Mouse (Mus musculus) adrenal gland, adult (tissue): Measurements from ENCODE around the gene Psmd11.

ENCODE experiments used
- DNase-seq, 2 experiments: peaks; one replicate each; pipeline ENCODE4 v3.0.0; 2022 to 2023; ENCODE audit warnings: low spot score in 1 of 2; ENCODE audit not compliant: inconsistent age in 2 of 2

Gene Psmd11

GRCm38 (mm10) chr11:80499550-80499952, 71.1 kb downstream of the Psmd11 start:
- DNase-seq, result peak in 1 of 2 experiments; percentile 68

DNA sequence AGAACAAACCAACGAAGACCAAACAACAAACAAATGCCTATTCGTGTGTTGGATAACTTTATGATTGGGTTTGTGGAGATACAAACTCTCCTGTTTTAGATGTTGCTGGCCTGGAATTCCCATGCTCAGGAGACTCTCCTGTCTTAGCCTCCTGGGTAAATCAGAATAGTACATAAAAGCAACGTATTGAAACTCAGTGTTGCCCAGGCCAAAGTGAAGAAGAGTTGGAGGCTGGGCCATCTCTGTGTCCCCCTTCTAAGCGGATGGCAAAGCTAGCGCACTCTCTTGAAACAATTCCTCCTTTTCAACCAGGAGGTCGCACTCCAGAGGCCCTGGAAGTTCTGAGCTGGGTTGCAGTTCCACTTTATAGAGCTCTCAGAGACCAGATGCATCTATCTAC, 74.9 kb downstream of the Psmd11 start:
- no peak for DNase-seq

DNA sequence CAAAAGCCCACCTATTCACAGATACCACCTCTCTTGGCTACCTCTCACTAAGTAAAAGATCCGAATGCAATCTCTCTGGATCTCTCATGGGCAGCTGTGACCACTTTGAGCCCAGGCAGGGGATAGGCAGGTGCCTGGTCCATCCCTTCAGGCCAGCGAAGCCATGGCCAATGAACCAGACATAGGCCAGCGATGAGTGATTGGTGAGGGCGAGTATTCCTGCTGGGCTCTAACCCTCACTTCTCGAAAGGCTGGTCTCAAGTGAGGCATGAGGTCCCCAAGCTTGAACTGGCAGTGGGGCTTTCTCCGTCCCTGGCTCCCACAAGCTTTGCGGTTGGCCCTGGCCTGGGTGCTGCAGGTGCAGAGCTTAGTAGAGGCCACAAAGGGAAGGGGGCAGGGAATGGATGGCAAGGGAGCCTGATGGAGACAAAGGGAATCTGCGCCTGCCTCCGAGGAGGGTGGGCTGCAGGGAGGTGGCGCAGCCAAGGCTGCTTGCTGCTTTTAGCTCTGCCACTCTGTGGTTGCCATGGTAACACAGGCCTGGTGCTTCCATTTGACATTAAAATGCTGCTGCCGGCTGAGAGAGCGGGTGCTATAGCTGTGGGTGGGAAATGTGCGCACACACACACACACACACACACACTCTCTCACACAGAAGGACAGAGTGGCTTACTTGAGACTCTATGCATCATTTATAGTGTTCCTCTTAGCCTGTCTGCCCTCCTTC, 75.5 kb downstream of the Psmd11 start:
- DNase-seq, result peak in 1 of 2 experiments; percentile 38

GRCm38 (mm10) chr11:80504519-80505385, 76.3 kb downstream of the Psmd11 start:
- DNase-seq, result no peak

DNA sequence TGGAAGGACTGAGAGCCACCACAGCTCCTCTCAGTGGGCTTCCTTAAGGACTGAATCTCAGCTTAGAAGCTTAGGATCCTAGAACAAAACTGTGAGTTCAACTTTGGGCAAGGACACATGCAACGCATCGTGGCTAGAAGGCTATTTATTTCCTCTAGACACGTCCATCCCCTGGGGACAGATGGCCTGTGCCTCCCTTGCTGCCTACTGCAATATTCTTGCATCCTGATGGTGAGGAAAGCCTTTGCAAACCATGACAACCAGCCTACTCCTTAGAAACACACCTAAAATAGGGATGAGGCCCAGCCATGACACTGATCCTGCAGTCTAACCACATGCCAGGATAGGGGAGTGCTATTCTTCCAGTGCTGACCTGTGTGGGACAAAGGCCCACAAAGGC, 77.2 kb downstream of the Psmd11 start:
- DNase-seq, result no peak

DNA sequence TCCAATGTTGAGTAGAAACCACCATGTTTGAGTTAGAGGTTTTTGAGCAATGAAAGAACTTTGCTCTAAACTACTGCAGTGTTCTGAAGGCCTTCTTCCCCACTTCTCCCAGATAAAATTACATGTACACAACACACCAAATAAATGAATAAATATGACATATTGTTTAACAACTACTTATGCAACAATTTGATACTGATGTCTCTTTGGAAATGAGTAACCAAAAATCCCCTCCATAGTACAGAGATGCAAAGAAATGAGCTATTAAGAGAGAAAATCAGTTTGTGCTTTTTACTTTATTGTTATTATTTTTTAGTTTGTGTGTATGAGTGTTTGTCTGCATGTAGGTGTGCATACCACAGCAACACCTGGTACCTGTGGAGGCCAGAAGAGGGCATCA, 78.1 kb downstream of the Psmd11 start:
- DNase-seq, result no peak

- DNase-seq, result no peak
Measured at GRCm38 (mm10) chr11:80507791-80508190, 79.4 kb downstream of the Psmd11 start.

DNA sequence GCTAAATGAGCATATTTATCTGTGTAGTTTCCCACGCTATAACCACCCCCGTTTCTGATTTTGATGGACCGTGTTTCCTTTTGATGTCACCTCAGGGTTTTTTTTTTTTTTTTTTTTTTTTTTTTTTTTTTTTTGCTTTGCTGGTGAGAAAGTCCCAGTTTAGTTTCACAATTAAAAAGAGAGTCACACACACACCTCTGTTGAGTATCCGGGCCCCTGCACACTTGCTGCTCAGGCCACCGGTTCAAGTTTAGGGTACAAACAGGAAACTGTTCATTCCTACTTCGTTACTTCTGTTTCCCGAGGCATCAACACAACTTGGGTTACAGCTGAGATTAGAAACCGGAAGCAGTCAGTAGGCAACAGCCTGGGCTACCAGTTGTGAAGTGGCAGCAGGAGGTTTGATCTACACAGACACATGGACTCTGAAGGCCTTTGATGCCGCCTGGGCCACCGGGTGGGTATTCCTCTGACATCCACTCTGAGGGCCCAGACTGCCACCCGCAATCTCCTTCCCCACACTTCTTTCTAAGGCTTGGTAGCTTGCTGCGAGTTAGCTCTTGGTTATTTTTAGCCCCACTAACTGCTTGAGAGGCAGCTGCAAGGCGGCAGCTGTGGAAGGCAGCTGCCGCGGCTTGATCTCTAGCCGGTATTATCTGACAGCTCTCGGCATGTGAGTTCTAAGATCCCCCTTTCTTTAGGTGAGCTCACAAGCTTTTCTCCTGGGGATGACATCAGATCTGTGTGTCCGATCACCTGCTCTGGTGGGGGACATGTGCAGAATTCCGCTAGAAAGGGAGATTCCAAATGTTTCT, 80.2 kb downstream of the Psmd11 start:
- DNase-seq, result no peak

GRCm38 (mm10) chr11:80509176-80509506, 80.7 kb downstream of the Psmd11 start:
- DNase-seq, result no peak

- DNase-seq, result no peak
Measured at GRCm38 (mm10) chr11:80510124-80510523, 81.7 kb downstream of the Psmd11 start.

DNA sequence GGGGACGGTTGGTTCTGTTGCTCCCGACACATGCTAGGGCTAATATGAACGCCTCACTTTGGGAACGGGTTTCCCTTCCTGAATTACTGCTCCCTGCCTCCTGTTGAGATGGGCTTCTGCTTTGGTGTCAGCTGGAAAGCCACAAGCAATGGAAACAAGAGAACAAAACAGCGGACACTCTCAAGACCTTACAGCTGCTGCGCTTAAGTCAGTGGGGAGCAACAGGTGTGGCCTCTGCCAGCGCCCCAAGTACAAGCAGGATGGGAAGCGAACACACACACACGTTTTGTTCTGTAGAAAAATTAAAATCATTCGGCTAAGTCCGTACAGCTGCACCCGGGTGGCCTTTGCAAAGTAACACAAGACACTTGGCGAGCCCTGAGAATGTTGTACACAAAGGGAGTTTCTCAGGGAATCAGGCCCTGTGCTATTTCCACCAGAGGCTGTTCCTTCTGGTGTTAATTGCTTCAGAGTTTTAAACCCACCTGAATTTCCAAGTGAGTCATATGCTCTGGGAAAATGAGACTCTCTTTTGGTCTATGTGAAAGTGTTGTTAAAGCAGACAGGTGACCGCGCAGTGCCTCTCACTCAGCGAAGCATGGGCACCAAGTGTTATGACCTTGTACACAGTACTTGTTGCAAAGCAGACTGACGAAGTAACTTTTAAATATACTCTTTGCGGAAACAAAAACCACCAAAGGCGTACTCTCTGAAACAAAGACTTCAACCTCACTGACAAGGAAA, 84.1 kb downstream of the Psmd11 start:
- no peak for DNase-seq

DNA sequence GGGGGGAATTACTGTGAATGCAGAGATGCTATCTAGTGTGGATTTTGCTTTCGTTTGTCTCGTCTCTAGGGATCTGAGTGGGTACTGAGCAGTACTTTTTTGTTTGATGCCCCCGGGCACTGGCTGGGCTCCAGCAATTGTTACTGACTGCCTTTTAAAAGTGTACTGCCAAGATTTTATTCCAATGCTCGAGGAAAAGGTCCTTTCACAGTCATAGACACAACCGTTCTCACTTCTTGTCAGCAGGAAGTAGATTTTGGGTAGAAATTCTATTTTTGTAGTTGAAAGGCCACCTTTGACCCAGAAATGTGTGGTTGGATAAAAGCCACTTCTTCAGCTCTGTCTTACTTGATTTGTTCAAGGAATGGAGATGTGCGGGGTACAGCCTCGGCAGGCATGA, 85.4 kb downstream of the Psmd11 start:
- DNase-seq, result no peak

DNA sequence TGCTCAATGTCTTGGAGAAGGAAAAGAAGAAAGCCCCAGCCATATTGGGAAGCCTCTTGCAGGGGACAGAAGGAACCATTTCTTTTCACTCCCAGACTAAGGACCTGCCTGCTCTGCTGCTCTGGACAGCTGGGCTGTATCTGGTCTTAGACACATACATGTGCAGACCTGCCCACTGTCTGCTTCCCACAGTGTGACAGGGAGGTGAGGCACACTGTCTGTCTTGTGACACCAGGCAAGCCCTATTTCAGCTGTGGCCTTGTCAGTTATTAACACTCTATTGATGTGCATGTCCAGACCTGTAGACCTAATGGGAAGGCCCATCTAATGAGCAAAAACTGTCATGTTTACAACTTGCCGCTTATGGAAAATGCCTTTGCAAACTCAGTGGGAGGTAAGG, 86.9 kb downstream of the Psmd11 start:
- DNase-seq, result no peak

GRCm38 (mm10) chr11:80515895-80516294, 87.5 kb downstream of the Psmd11 start:
- DNase-seq, result no peak

DNA sequence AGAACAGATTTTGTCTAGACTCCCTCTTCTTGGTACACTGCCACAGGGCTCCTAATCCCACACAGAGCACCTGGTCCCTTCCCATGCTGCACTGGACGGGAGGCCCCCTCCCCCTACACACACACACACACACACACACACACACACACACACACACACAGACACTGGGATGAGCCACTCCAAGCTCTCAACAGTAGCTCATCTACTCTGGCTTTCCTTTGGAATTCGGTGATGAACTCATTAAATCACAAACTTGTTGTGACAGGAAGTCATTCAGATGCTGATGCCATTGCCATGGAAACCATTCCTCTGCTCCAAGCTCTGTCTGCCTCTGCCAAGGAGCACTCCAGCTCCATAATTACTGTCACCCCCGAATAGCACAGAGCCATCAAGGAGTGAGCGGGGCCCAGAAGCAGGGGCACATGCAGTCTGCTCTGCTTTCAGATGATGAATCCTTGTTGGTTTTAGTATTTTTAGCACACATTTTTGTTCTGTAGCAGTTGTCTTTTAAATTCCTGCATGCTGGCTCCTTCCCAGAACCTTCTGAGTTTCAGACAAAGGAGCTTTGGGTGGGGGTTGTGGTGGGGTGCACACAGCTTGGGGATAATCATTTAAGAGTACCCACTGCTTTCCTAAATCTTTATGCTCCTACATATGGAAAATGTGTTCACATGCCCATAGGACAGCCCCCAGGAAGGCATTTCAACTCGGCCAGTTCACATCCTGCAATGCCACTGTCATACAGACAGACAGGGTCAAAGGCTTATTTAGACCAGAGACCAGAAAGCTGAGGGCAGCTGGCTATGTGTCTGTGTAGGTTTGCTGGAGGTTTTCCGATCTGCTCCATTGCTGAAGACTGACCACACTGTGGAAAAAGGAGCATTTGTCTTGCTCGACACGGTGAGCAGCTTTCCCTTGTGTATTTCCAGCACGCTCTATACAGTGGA, 90.3 kb downstream of the Psmd11 start:
- no peak for DNase-seq

DNA sequence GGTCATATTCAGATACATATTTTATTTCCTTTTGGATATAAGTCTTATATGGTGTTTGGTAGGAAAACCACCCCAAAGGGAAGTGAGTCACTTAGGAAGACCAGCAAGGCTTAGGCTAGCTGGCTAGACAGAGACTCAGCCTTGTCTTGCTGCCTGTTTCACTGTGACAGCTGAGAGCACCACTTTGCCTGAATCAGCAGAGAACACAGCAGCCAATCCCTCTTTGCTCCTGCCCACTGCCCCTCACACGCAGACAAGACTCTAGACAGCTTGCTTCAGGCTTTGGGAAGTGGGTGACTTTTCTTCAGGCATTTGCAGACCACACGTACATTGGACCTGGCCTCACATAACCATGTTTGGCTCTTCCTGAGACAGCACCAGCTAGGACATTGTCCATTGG, 92.7 kb downstream of the Psmd11 start:
- DNase-seq, result no peak
